Mouse (Mus musculus) left cerebral cortex, adult 11 months (tissue): Measurements from ENCODE around the gene Map4k2.

Experiments used
- DNase-seq: peaks from one replicate; pipeline ENCODE4 v3.0.0; 2022; ENCODE audit warnings: low spot score

Map4k2 gene

GRCm38 (mm10) chr19:6318145-6318544 is 22.8 kb upstream of the Map4k2 start:
- no peak for DNase-seq

GRCm38 (mm10) chr19:6321358-6321757 is 19.6 kb upstream of the Map4k2 start:
- DNase-seq: no peak

- DNase-seq: no peak
These were observed 18.9 kb upstream of the Map4k2 start for GRCm38 (mm10) chr19:6321786-6322621.

GRCm38 (mm10) chr19:6324751-6325150 is 16.2 kb upstream of the Map4k2 start:
- no peak for DNase-seq

GRCm38 (mm10) chr19:6331178-6331577 is 9.8 kb upstream of the Map4k2 start:
- no peak for DNase-seq

- no peak for DNase-seq
These were observed 9.0 kb upstream of the Map4k2 start for GRCm38 (mm10) chr19:6331719-6332516.

GRCm38 (mm10) chr19:6333761-6334595 is 7.0 kb upstream of the Map4k2 start:
- no peak for DNase-seq

GRCm38 (mm10) chr19:6334673-6335457 is 6.1 kb upstream of the Map4k2 start, which contains the start of gene Men1:
TSS of gene Men1 (plus strand) at chr19:6334979.
- peak; percentile 96 for DNase-seq

GRCm38 (mm10) chr19:6335458-6335827 is 5.5 kb upstream of the Map4k2 start:
- no peak for DNase-seq

GRCm38 (mm10) chr19:6336920-6337319 is 4.0 kb upstream of the Map4k2 start:
- no peak for DNase-seq

GRCm38 (mm10) chr19:6338171-6338570 is 2.8 kb upstream of the Map4k2 start:
- no peak for DNase-seq

- no peak for DNase-seq
These were observed 2.2 kb upstream of the Map4k2 start for GRCm38 (mm10) chr19:6338716-6339115.

GRCm38 (mm10) chr19:6339191-6339590 is 1.7 kb upstream of the Map4k2 start:
- no peak for DNase-seq

GRCm38 (mm10) chr19:6339890-6340504 is 938 bp upstream of the Map4k2 start:
- no peak for DNase-seq

- no peak for DNase-seq
These were observed 630 bp downstream of the Map4k2 start for GRCm38 (mm10) chr19:6341453-6342077.

GRCm38 (mm10) chr19:6342276-6342933 is 1.5 kb downstream of the Map4k2 start:
- no peak for DNase-seq

- DNase-seq: no peak
These were observed 2.4 kb downstream of the Map4k2 start for GRCm38 (mm10) chr19:6343066-6343925.

GRCm38 (mm10) chr19:6343996-6344395 is 3.1 kb downstream of the Map4k2 start:
- no peak for DNase-seq

- DNase-seq: no peak
These were observed 5.1 kb downstream of the Map4k2 start for GRCm38 (mm10) chr19:6346023-6346422.
